In genomic region chr11:76074296-76075093, GRCm38 (mm10) we compare ENCODE assay signal across 19 mouse cellular contexts. TPM values are rescaled to one million over a fixed set of nuclear protein-coding genes. Genes with fewer than 3 reads are reported as not detected.
DNase-seq lines count a peak whose midpoint lies in the region; ATAC-seq and TF ChIP-seq lines count a peak whose summit lies in the region.
"Had no signal": no experiment of that assay in that cellular context is flagged by ENCODE, and none has a peak within 500 bp of the region (broad histone marks: within the 10 kb centered on the region; RNA-seq: fewer than 3 reads in every experiment).

No protein-coding gene starts in this region.

- peaks cover 9% of the 10 kb centered on the region for H3K36me3 ChIP-seq in lung, embryonic 14.5 days (ENCODE audit: insufficient read depth)
- peaks cover 18% of the 10 kb centered on the region for H3K36me3 ChIP-seq in embryonic facial prominence, embryonic 15.5 days
- H3K36me3 ChIP-seq in limb, embryonic 14.5 days (ENCODE audit: control insufficient read depth, insufficient read depth, low read length), result peaks cover 13% of the 10 kb centered on the region
- no peaks in the 10 kb centered on the region for H3K36me3 ChIP-seq in stomach, embryonic 15.5 days
- H3K36me3 ChIP-seq in forebrain, postnatal 0 days (ENCODE audit: insufficient read depth), result peaks cover 43% of the 10 kb centered on the region

- H3K27me3 ChIP-seq in lung, embryonic 14.5 days (ENCODE audit: insufficient read depth, low read length), result no peaks in the 10 kb centered on the region
- H3K27me3 ChIP-seq in embryonic facial prominence, embryonic 15.5 days, result no peaks in the 10 kb centered on the region
- H3K27me3 ChIP-seq in limb, embryonic 14.5 days (ENCODE audit: control insufficient read depth, insufficient read depth, low read length), result no peaks in the 10 kb centered on the region
- H3K27me3 ChIP-seq in stomach, embryonic 15.5 days (replicated peaks), result no peaks in the 10 kb centered on the region
- no peaks in the 10 kb centered on the region for H3K27me3 ChIP-seq in forebrain, postnatal 0 days (ENCODE audit: insufficient read depth, low read length)
- H3K27me3 ChIP-seq: kidney, embryonic 15.5 days; liver, embryonic 13.5 days; megakaryocyte, embryonic 14.5 days had no signal

- H3K4me3 ChIP-seq in lung, embryonic 14.5 days (ENCODE audit: low read depth, low read length), result no peak overlapping the region
- no peak overlapping the region for H3K4me3 ChIP-seq in lung, adult 2 months (replicated peaks; ENCODE audit: extremely low read depth, low read depth, low read length)
- H3K4me3 ChIP-seq in embryonic facial prominence, embryonic 15.5 days (replicated peaks), result no peak overlapping the region
- no peak overlapping the region for H3K4me3 ChIP-seq in limb, embryonic 14.5 days (replicated peaks; ENCODE audit: low read length)
- no peak overlapping the region for H3K4me3 ChIP-seq in stomach, embryonic 15.5 days (replicated peaks)
- H3K4me3 ChIP-seq in forebrain, postnatal 0 days (ENCODE audit: low read depth, low read length), result no peak overlapping the region
- H3K4me3 ChIP-seq: kidney, embryonic 15.5 days; layer of hippocampus, adult 2 months; liver, embryonic 13.5 days; megakaryocyte, embryonic 14.5 days had no signal

- peak; percentile 89 for ATAC-seq in lung, embryonic 14.5 days (ENCODE audit: insufficient read depth)
- ATAC-seq in embryonic facial prominence, embryonic 15.5 days (ENCODE audit: insufficient number of reproducible peaks, low FRiP score, low TSS enrichment, low read depth), result peak; percentile 64
- ATAC-seq in limb, embryonic 14.5 days (ENCODE audit: low FRiP score, low read depth), result peak; percentile 87
- ATAC-seq in stomach, embryonic 15.5 days (ENCODE audit: insufficient read depth, low FRiP score, low read depth), result no peak
- no peak for ATAC-seq in forebrain, postnatal 0 days
- ATAC-seq: hindbrain, embryonic 16.5 days; midbrain, embryonic 16.5 days had no signal

- 0 out of 2 replicates have a peak, but pooled peaks have one; percentile 12 for TF ChIP-seq CTCF in lung, embryonic 14.5 days (IDR thresholded peaks at IDR 0.05; ENCODE audit: low read depth)
- TF ChIP-seq CTCF in lung, adult 2 months (IDR thresholded peaks at IDR 0.05; ENCODE audit: insufficient read depth, low read length), result no peak
- TF ChIP-seq CTCF in forebrain, postnatal 0 days (IDR thresholded peaks at IDR 0.05; ENCODE audit: low read depth), result no peak

- no peak overlapping the region for H3K4me2 ChIP-seq in lung, embryonic 14.5 days
- H3K4me2 ChIP-seq in embryonic facial prominence, embryonic 15.5 days (replicated peaks), result no peak overlapping the region
- no peak overlapping the region for H3K4me2 ChIP-seq in limb, embryonic 14.5 days (replicated peaks; ENCODE audit: low read depth, low read length, severe bottlenecking)
- no peak overlapping the region for H3K4me2 ChIP-seq in stomach, embryonic 15.5 days
- no peak overlapping the region for H3K4me2 ChIP-seq in forebrain, postnatal 0 days (ENCODE audit: low read depth)
- H3K4me2 ChIP-seq: kidney, embryonic 15.5 days; liver, embryonic 13.5 days had no signal

- H3K4me1 ChIP-seq in lung, embryonic 14.5 days (ENCODE audit: insufficient read depth), result peaks cover 7% of the 10 kb centered on the region
- H3K4me1 ChIP-seq in lung, adult 2 months (ENCODE audit: control insufficient read depth, insufficient read depth, low read length), result no peaks in the 10 kb centered on the region
- H3K4me1 ChIP-seq in embryonic facial prominence, embryonic 15.5 days, result peaks cover 19% of the 10 kb centered on the region
- peaks cover 9% of the 10 kb centered on the region; the same call in 1 of the 2 replicates for H3K4me1 ChIP-seq in limb, embryonic 14.5 days (ENCODE audit: control insufficient read depth, insufficient read depth, low read length)
- H3K4me1 ChIP-seq in stomach, embryonic 15.5 days, result no peaks in the 10 kb centered on the region; the same call in 1 of the 2 replicates
- H3K4me1 ChIP-seq in forebrain, postnatal 0 days (ENCODE audit: insufficient read depth), result no peaks in the 10 kb centered on the region
- H3K4me1 ChIP-seq: liver, embryonic 13.5 days; megakaryocyte, embryonic 14.5 days had no signal

- H3K27ac ChIP-seq in lung, embryonic 14.5 days (ENCODE audit: low read depth), result peak overlapping the region; percentile 64
- H3K27ac ChIP-seq in embryonic facial prominence, embryonic 15.5 days (replicated peaks), result peak overlapping the region; percentile 44; the same call in 1 of the 2 replicates
- H3K27ac ChIP-seq in limb, embryonic 14.5 days (replicated peaks; ENCODE audit: low read depth, low read length), result 0 out of 2 replicates have a peak overlapping the region, but pooled peaks have one; percentile 58
- H3K27ac ChIP-seq in stomach, embryonic 15.5 days, result peak overlapping the region; percentile 55; the same call in 1 of the 2 replicates
- no peak overlapping the region for H3K27ac ChIP-seq in forebrain, postnatal 0 days (ENCODE audit: low read depth, low read length)
- H3K27ac ChIP-seq: kidney, embryonic 15.5 days; layer of hippocampus, adult 2 months; liver, embryonic 13.5 days had no signal

- H3K9ac ChIP-seq in lung, embryonic 14.5 days, result no peak overlapping the region
- no peak overlapping the region for H3K9ac ChIP-seq in embryonic facial prominence, embryonic 15.5 days
- H3K9ac ChIP-seq in limb, embryonic 14.5 days (ENCODE audit: low read depth, low read length, severe bottlenecking), result no peak overlapping the region
- no peak overlapping the region for H3K9ac ChIP-seq in stomach, embryonic 15.5 days
- H3K9ac ChIP-seq in forebrain, postnatal 0 days, result no peak overlapping the region
- H3K9ac ChIP-seq: kidney, embryonic 15.5 days; liver, embryonic 13.5 days had no signal

- H3K9me3 ChIP-seq in lung, embryonic 14.5 days (ENCODE audit: low read depth, low read length), result no peaks in the 10 kb centered on the region
- no peaks in the 10 kb centered on the region for H3K9me3 ChIP-seq in embryonic facial prominence, embryonic 15.5 days (replicated peaks)
- H3K9me3 ChIP-seq in limb, embryonic 14.5 days (ENCODE audit: control insufficient read depth, low read length), result no peaks in the 10 kb centered on the region
- H3K9me3 ChIP-seq in stomach, embryonic 15.5 days, result no peaks in the 10 kb centered on the region
- H3K9me3 ChIP-seq in forebrain, postnatal 0 days (ENCODE audit: low read length), result no peaks in the 10 kb centered on the region
- H3K9me3 ChIP-seq: G1E; kidney, embryonic 15.5 days; liver, embryonic 13.5 days; megakaryocyte, embryonic 14.5 days had no signal

- WGBS in lung, embryonic 14.5 days, result 28% methylated on average over 11 of the region's 11 CpGs
- 49% methylated on average over 11 of the region's 11 CpGs for WGBS in lung, adult 2 months
- WGBS in embryonic facial prominence, embryonic 15.5 days, result 35% methylated on average over 11 of the region's 11 CpGs
- 41% methylated on average over 11 of the region's 11 CpGs for WGBS in limb, embryonic 14.5 days
- 33% methylated on average over 11 of the region's 11 CpGs for WGBS in stomach, embryonic 15.5 days
- 66% methylated on average over 11 of the region's 11 CpGs for whole genome bisulfite sequencing in forebrain, postnatal 0 days

- TF ChIP-seq POLR2A in lung, adult 2 months (IDR thresholded peaks at IDR 0.05; ENCODE audit: borderline replicate concordance, extremely low read depth, low read depth, low read length), result no peak
- no peak for TF ChIP-seq POLR2A in limb, embryonic 14.5 days (IDR thresholded peaks at IDR 0.05; ENCODE audit: borderline replicate concordance, extremely low read depth, insufficient read depth, insufficient read length)

- peak; percentile 78 for DNase-seq in lung, embryonic 14.5 days
- no peak for DNase-seq in lung, adult 2 months
- DNase-seq in limb, embryonic 14.5 days (ENCODE audit: low spot score), result peak; percentile 69
- DNase-seq in forebrain, postnatal 0 days, result no peak
- DNase-seq in cerebellum, postnatal 25 days, result no peak
- DNase-seq in thymus, postnatal 25 days, result no peak
- DNase-seq: adrenal gland, adult 2 months; cerebellum, adult 18-20 months; embryo, embryonic 11 days; liver, embryonic 13.5 days; thymus, adult 2 months had no signal

RNA-seq across cellular contexts. Expression of gene Rflnb, which starts 46.9 kb away (rescaled TPM):
- polyA plus RNA-seq in lung, embryonic 14.5 days (2014; fragmentation: Nextera tagmentation; extraction: Ambion mirVana), result 47.6 and 51.0 TPM in 2 replicates
- 15.6 and 16.0 TPM in 2 replicates for polyA plus RNA-seq in lung, adult 2 months (2012; rRNA removed)
- 55.6 and 56.7 TPM in 2 replicates for polyA plus RNA-seq in embryonic facial prominence, embryonic 15.5 days (2015; fragmentation: Nextera tagmentation; extraction: Ambion mirVana)
- polyA plus RNA-seq in limb, embryonic 14.5 days (2012; rRNA removed), result 28.9 and 29.1 TPM in 2 replicates
- 52.2 and 55.7 TPM in 2 replicates for polyA plus RNA-seq in limb, embryonic 14.5 days (2014; fragmentation: Nextera tagmentation; extraction: Ambion mirVana)
- 53.8 and 54.0 TPM in 2 replicates for polyA plus RNA-seq in stomach, embryonic 15.5 days (2015; fragmentation: Nextera tagmentation; extraction: Ambion mirVana)
- total RNA-seq in forebrain, postnatal 0 days (2014; rRNA removed), result 11.6 and 12.7 TPM in 2 replicates
- 9.1 and 14.0 TPM in 2 replicates for polyA plus RNA-seq in forebrain, postnatal 0 days (2015; fragmentation: Nextera tagmentation; extraction: Ambion mirVana)

Comparison
In these comparisons a context has a peak if more than half of its experiments do, and no peak if none do; other contexts are left out.
1. DNase-seq: peak in lung, embryonic 14.5 days (single experiment) and limb, embryonic 14.5 days (single experiment); none in lung, adult 2 months (single experiment), forebrain, postnatal 0 days (single experiment), cerebellum, postnatal 25 days (0 of 2) and thymus, postnatal 25 days (single experiment).
2. ATAC-seq: peak in lung, embryonic 14.5 days (single experiment), embryonic facial prominence, embryonic 15.5 days (single experiment) and limb, embryonic 14.5 days (single experiment); none in stomach, embryonic 15.5 days (single experiment) and forebrain, postnatal 0 days (single experiment).